Mouse (Mus musculus): ENCODE data around the gene Fam98a.

The Fam98a gene

GRCm38 (mm10) chr17:75551512-75552400 is at the start of gene Fam98a:
Fam98a (minus strand) TSS chr17:75551946.
- peak; percentile 95 for DNase-seq (ENCODE audit: low spot score)

GRCm38 (mm10) chr17:75598652-75599051 is 46.9 kb upstream of the Fam98a start:
- DNase-seq (ENCODE audit: low spot score) = no peak

GRCm38 (mm10) chr17:75582738-75583137 is 31.0 kb upstream of the Fam98a start:
- DNase-seq (ENCODE audit: low spot score) = no peak

GRCm38 (mm10) chr17:75575608-75576007 is 23.9 kb upstream of the Fam98a start:
- no peak for DNase-seq (ENCODE audit: low spot score)

- DNase-seq (ENCODE audit: low spot score) = no peak
These were observed 6.3 kb upstream of the Fam98a start for GRCm38 (mm10) chr17:75558041-75558440.

- no peak for DNase-seq (ENCODE audit: low spot score)
These were observed 5.3 kb upstream of the Fam98a start for GRCm38 (mm10) chr17:75557031-75557430.

GRCm38 (mm10) chr17:75550771-75551413 is 854 bp downstream of the Fam98a start:
- DNase-seq (ENCODE audit: low spot score) = no peak

- no peak for DNase-seq (ENCODE audit: low spot score)
These were observed 7.5 kb downstream of the Fam98a start for GRCm38 (mm10) chr17:75544262-75544661.

GRCm38 (mm10) chr17:75543434-75543833 is 8.3 kb downstream of the Fam98a start:
- DNase-seq (ENCODE audit: low spot score) = no peak

GRCm38 (mm10) chr17:75539841-75540240 is 11.9 kb downstream of the Fam98a start:
- no peak for DNase-seq (ENCODE audit: low spot score)

- no peak for DNase-seq (ENCODE audit: low spot score)
These were observed 12.6 kb downstream of the Fam98a start for GRCm38 (mm10) chr17:75539130-75539529.

- DNase-seq (ENCODE audit: low spot score) = no peak
These were observed 13.3 kb downstream of the Fam98a start for GRCm38 (mm10) chr17:75538431-75538830.

GRCm38 (mm10) chr17:75537050-75537445 is 14.7 kb downstream of the Fam98a start:
- no peak for DNase-seq (ENCODE audit: low spot score)

- DNase-seq (ENCODE audit: low spot score) = no peak
These were observed 15.2 kb downstream of the Fam98a start for GRCm38 (mm10) chr17:75536396-75537049.

- no peak for DNase-seq (ENCODE audit: low spot score)
These were observed 16.1 kb downstream of the Fam98a start for GRCm38 (mm10) chr17:75535612-75536011.

GRCm38 (mm10) chr17:75534314-75535020 is 17.3 kb downstream of the Fam98a start:
- no peak for DNase-seq (ENCODE audit: low spot score)

- no peak for DNase-seq (ENCODE audit: low spot score)
These were observed 19.2 kb downstream of the Fam98a start for GRCm38 (mm10) chr17:75532469-75532986.

- no peak for DNase-seq (ENCODE audit: low spot score)
These were observed 22.4 kb downstream of the Fam98a start for GRCm38 (mm10) chr17:75529222-75529935.

GRCm38 (mm10) chr17:75526411-75526810 is 25.3 kb downstream of the Fam98a start:
- no peak for DNase-seq (ENCODE audit: low spot score)

- DNase-seq (ENCODE audit: low spot score) = no peak
These were observed 27.9 kb downstream of the Fam98a start for GRCm38 (mm10) chr17:75523812-75524211.

Data from urinary bladder, postnatal 10 days (tissue).